Mouse (Mus musculus) erythroid progenitor cell, adult 5-6 weeks (primary cell): Measurements from ENCODE around the gene Akap13. TPM values are rescaled to one million over a fixed set of nuclear protein-coding genes. Genes with fewer than 3 reads are reported as not detected.

Source experiments
- ATAC-seq: replicated peaks from 2 replicates; pipeline ENCODE4 v1.8.0; 2016; ENCODE audit warnings: moderate number of reproducible peaks, mild to moderate bottlenecking, moderate TSS enrichment, inconsistent platforms; ENCODE audit not compliant: poor library complexity, low FRiP score, severe bottlenecking
- total RNA-seq, 2 experiments: library from RNA; stranded (forward) in 1 of 2; stranded (reverse) in 1 of 2; fragments of 150-400 nt in 1 of 2; fragments of 186-747, 209-891 nt in 1 of 2; gene quantifications; 2 replicates each; pipeline versions ENCODE4 v1.2.3 to v1.2.4; 2015 to 2017; ENCODE audit warnings: low replicate concordance in 2 of 2

Akap13 gene
- total RNA-seq, 2 experiments from 2014 or later, result 195 to 563 TPM

DNA sequence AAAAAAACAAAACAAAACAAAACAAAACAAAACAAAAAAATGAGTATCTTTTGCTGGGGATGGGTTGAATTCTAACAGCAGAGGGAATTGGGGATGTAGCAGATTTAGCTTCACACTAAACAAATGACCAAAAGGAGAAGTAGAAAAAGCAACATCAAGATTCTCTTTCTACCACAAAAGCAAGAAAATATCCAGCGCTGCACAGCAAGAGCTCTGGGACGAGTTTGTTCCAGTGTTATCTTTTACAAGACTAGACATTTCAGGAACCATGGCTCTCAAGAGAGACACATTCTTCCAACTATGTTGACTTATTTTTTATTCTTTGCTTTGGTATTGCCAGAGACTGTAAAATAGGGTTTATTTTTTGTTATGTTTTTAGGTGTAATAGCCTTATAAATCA is 13.4 kb upstream of the Akap13 start:
- ATAC-seq, result no peak

DNA sequence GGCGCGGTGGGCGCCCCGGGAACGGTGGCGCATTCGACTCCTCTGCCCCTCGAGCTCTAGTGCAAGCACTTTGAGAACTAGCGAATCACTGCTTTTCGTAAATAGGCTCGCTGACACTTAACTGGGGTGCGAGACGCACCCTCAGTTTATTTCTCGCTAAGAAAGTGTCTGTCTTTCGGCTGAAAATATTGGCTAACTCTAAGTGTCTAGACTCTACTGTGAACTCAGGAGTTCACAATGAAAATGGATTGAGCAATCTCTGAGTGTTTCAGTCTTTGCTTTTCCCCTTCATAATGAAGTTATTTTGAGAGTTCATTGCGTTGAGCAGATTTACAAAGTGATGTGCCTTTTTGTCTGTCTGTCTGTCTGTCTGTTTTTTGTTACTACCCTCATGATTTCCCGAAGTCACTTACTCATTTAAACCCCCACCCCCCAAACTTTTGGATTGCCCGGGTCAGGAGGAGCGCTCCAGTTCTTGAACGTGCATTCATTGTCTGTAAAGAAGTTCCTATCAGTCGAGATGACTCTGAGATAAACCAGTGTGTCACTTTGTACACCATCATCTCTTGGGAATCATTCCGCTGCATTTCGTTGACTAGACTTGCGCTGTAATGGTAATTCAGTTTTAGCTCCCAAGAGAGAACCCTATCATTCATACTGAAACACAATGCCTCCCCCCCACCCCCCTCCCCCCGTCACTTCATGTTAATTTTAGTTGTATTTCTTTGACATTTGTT is 986 bp downstream of the Akap13 start:
- ATAC-seq, result no peak

DNA sequence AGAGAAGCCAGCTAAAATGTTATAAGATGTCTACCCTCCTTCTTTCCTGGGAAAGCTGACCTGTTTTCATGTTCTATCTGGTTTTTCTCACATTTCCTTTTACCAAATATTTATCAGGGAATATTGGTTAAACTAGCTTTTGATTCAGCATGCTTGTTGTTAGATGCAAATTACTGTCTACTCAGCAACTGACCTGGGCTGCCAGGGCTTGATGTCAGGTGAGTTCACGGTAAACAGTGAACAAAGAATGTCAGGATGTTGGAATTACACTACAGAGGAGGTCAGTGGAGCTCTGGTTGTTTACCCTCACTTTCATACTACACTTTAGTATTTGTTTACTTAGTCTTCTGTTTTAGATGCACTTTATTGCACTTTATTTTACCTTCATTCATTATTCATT is 5.0 kb downstream of the Akap13 start:
- no peak for ATAC-seq

DNA sequence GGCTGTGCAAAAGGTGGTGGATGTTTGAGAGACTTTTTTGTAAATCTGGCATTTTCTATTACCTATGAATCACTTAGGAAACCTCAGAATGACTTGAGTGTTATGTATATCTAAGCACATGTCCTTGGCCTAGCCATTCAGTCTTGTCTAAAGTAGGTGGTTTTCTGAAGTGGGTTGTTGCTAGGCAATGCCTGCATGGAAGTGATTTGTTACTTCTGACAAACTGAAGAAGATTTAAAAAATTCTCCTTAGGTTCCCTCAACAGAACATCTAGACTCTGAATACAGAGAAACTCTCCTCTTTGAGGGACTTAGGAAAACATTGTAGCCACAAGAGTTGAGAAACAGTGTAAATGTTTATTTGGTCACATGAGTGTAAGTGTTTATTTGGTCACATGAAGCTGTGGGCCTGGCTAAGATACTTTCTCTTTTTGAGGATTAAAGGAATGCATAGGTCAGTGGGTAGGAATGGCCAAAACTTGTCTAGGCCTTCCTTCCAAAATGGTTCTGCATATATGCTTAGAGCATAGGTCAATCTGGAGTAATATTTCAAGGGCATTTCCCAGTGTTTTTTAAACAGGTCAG is 8.3 kb downstream of the Akap13 start:
- ATAC-seq, result no peak

DNA sequence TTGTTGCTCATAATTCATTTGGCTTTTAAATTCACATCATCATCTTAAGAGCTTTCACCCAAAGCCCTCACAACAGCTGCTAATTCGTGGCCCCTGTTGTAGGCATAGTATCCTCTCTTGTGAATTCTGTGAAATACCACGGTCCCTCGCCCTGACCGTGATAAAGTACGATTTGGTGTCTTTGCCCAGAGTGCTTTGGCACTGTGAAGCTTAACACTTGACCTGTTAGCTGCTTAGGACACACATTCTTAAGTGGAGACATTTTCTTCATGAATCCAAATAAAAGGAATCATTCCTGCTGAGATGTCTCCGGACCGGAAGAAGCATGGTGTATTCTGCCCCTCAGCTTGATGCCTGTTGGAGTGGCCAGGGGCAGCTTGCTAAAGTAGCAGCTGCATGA is 12.5 kb downstream of the Akap13 start:
- ATAC-seq, result no peak

DNA sequence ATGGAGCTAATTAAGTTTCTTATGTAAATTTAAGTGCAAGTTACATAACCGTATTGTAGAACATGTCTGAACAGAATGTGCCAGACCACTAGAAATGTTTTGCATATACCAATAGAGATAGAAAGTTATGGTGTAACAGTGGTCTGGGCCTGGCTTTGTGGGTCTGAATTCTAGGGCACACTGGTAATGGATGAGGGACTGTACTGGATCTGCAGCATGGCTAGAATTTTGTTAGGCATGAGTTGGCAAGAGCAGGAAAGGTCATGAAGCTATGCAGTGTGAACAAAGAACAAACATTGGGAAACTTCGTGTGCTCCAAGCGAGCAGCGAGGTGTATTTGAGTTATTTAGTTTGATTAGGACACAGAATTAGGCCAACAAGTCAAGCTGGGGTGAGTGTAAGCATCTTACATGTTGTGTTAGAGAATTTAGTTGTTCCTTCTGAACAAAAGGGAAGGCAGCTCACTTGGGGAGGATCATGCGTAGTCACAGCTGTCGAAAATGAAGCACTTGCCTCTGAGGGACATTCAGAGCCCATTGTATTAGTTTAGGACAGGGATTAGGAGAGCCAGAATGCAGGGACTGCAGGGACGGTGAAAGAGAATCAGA is 15.1 kb downstream of the Akap13 start:
- no peak for ATAC-seq

DNA sequence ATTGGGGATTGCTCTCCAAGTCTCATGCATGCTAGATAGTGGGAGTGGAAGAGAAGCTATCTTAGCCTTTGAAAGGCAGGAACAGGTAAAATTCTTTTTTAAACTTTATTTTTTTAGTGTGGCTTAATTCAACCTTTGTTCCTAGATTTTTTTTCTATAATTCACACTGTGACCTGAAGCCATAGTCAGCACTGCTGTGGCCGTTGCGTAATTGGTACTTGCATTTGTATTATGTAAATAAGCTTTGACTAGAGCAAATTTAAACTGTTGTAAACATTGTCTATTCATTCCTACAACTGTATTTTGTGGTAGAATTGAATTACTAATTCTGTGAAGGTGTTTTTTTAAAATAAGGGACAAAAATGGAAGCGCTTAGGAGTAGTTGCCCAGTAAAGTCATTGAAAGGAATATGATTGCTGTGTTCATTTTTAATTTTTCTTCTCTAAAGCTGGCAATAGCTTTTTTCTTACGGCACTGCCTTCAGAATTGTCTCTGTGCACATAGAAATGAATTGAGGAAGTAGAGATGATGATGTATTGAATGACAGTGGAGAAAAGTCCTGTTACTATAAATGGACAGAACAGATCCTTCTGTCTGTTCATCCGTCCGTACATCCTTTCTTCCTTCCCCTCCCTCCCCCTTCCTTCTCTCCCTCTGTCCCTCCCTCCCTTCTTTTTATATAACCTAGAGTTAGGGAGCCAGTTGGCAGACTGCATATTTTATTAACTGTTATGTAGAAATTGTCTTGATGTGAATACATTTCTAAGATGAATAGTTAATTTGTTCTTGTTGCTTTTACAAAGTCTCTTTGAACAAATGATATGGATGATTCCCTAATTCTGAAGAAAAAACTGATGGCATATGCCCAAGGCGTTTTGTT is 17.2 kb downstream of the Akap13 start:
- no peak for ATAC-seq

DNA sequence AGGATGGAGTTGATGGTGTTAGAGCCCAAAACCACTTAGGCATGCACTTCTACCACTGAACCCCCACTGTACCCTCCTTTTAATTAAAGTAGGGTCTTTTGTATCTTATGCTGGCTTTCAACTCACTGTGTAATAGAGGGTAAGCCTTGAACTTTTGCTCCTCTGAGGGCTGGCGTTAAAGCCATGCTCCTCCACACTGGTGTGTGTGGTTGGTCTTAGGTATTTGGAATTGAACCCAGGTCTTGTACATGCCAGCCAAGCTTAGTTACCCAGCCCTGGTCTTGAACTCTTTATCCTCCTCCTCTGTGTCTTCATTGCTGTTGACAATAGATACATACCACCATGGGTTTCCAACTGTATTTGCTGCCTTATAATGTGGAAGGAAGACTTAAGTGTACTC is 18.0 kb downstream of the Akap13 start:
- ATAC-seq, result no peak

DNA sequence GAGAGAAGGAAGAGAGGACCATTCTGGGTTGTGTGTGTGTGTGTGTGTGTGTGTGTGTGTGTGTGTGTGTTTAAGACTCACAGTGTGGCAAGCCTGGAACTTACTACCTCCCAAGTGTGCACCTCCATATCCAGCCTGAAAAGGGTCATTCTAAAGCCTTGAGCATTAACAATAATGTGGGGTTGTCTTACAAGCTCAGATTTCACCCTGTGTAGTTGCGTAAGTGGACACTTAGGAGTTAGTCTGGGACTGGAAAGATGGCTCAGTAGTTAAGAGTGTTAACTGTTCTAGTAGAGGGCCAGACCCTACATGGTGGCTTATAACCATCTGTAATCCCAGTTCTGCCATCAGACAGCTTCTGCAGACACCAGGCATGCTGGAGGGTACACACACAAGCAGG is 18.7 kb downstream of the Akap13 start:
- no peak for ATAC-seq

DNA sequence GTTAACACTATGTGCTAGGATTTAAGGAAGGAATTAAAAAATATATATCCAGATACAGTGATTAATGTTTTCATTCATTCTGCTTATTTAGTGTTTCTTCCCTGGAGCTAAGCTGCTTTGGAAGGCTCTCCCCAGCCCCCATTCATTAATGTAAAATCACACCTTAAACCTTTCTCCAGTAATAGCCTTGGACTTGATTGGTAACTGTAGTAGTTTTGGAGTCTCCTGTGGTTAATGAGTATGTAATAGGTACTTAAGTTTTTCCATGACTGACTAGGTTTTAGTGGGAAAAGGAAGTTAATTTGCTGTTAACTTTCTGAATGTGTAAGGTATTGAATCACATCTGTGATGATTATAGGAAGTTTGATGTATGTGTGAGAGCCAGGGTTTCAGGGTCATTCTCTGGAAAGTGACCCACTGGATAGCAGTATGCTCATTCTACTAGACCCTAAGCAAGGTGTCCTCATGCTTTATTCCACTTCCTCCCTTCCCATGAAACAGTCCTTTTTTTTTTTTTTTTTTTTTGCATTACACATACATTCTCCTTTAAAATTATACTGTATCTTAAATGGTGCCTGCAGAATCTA is 19.3 kb downstream of the Akap13 start:
- ATAC-seq, result no peak

DNA sequence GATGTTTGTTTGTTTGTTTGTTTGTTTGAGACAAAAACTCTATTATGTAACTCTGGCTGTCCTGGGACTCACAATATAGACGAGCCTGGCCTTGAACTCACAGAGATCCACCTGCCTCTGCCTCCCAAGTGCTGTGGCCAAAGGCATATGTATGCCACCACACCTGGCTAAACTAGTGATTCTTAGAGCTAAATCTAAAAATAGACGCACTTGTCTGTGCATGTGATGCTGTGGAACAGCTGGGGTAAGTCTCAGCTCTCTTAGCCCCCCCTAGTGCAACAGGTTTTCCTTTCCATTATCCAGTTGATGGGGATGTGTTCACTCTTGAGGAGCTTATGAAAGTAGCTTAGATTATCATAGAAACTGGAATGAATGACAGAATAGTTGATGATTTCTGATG is 22.7 kb downstream of the Akap13 start:
- no peak for ATAC-seq

DNA sequence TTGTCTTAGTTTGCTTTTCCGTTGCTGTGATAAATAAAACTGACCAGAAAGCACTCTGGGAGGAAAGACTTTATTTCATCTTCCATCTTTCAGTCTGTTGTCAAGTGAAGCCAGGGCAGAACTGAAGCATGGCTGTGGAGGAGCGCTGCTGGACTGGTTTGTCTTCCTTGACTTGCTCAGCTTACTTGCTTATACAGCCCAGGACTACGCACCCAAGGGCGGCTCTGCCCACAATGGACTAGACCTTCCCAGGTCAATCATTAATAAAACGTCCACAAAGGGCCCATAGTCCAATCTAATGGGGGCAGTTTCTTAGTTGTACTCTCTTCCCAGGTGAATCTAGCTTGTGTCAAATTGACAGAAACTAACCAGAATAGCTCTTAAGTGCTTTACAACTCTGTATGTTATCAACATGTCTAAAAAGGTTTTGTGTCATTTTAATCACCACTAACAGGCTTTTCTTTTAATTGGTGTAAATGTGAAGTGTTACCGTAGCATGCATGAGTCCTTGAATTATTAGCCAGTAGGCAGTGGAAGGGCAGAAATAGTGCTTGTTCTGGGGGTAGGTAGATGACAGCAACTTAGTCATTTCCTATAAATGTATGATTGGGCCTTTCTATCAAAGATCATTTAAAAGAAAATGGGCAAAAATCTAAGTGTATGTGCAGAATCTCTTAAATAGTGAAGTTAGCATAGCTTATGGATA is 25.5 kb downstream of the Akap13 start:
- ATAC-seq, result no peak

DNA sequence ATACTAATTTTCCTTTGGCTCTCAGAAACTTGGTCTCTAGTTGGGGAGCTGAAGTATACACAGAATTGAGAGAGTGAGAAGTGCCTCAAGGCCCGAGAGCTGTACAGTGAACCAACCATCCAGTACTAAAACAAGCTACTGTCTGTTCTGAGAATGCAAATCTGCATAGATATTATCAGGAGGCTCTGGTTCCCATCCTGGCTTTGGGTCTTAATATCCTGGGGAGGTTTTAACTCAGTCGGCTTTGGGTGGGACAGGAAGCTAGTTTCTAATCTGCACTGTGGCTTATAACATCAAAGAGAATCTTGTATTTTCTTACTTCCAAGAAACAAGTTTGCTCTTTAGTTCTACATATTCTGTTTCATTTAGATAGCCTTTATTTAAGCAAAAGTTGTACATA is 30.7 kb downstream of the Akap13 start:
- no peak for ATAC-seq

DNA sequence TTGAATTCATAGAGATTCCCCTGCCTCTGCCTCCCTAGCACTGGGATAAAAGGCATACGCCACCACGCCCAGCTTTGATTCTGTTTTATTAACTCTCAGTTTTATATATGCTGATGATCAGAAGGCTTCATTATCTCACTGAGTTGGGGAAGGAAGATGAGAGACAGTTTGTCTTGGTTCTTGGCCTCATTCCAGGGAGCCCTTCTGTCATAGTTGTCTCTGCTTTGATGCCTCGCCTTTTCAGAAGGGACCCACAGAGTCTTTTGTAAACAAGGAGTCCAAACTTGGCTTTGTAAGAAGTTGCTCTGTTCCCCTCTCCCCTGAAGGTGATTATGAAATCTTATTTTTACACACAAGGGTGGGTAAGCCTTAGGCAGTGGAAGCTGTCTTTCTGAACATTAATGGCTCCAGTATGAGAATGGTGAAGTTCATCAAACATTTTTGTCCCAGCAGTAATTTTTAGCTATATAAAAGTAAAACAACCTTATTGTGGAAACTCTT is 40.7 kb downstream of the Akap13 start:
- ATAC-seq, result no peak

DNA sequence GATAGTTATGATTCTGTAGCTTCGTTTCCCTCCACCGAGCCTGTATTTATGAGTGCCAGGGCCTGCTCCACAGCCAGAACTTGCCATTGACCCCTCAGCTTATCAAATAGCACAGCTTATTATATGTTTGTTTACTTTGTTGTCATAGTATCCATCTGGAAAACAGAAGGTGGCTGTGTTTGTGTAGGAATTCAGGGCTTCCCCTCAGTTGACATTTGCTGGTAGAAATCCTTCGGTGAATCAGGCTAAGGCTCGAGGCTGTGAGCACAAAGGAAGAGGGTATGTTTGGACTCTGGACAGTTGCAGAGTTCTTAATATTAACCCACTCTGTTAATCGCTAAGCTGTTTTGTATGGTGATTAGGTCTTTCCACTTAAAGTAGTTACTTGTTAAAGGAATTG is 43.3 kb downstream of the Akap13 start:
- ATAC-seq, result no peak

DNA sequence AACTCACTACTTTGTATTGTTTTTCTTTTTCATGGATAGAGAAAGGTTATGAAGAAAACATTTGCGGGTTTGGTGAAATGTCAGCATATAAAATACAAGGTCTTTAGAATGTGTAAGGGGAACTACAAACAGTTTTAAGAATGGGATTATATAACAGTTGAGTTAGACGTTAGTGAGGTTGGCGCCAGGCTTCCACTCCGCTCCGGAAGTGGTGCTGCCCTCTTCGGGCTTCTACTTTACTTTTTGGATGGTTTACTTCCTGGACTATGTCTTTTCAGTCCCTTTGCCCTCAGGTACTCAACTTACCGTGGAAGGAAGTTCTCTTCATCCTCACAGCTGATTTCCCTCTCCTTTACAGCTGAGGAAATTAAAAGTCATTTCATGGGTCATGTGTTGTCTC is 43.9 kb downstream of the Akap13 start:
- ATAC-seq, result no peak

DNA sequence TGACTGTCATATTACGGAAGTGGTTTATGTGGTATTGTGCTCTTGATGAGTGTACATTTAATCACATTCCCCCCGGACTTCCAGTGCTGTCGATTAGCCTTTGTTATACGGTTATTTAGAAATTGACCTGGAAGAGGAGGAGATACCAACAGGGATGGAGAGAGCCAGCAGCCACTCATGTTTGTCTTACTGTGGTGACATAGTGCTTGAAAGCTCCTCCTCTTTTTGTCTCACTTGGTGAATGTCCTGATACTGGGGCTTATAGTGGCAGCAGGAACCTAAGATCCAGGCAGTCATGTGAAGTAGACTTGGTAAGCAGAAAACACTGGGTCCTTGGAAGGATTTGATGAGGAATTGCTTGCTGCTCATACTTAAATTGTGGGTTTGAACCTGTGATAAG is 44.8 kb downstream of the Akap13 start:
- no peak for ATAC-seq

DNA sequence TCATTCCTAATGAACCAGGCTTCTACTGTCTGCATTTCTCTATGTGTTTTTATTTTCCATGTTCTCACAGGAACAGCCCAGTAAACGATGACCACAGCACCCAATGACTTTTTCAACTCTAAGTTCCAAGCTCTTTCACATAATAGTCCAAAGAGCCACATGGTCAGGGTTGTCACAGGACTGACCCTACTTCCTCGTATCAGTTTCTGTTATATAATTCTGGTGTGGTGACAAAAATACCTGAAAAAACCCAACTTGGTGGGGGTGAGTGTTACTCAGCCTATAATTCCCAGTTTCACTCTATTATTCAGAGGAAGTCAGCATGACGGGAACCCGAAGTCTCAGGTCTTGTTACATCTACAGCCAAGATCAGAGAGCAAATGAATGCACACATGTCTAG is 45.5 kb downstream of the Akap13 start:
- ATAC-seq, result no peak

DNA sequence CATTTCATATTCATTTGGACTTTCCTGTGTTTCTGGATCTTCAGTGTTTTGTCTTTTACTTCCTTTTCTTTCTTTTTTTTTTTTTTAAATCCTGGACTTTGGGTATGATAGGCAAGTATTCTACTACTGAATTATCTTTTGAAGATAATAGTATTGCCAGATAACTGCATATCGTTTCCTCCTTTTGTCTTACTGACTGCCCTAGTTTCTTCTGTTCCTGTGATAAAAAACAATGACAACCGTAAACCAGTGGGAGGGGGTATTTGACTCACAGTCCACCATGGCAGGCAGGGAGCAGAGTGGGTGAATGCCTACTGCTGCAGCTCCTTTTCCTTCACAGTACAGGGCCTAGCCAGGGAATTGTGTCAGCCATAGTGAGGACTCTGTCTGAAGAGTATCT is 49.2 kb downstream of the Akap13 start:
- ATAC-seq, result no peak
